Mouse (Mus musculus): ENCODE measurements around the gene Fam186a.

Gene Fam186a

DNA sequence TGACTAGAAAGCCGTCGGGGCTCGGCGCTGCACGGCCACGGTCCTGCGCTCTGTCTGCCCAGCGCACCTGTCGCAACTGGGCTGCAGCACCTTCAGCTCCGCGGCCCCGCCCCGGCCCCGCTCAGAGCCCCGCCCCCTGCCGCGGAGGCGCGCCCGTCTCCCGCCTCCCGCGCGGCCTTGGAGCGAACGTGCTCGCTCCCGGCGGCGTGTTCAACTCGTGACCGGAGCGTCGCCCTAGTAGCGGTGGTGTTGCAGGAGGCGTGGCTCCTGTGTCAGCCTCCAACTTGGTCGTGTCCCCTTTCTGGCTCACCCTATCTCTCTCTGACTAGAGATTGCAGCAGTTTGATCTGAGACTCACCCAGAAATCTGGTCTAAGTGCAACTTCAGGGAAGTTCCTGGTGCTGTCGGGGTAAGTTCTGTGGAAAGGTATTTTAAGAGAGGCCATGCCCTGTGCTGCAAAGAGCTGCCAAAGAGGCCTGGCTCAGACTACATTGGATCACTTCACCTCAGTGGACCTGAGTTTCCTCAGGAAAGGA is 91.5 kb downstream of the Fam186a start, which contains the start of gene Lima1:
Lima1 (minus strand) TSS at position 123 of the 536 bp plus-strand sequence.
- intact Hi-C loops (cut with DNase I), result no loop called here

DNA sequence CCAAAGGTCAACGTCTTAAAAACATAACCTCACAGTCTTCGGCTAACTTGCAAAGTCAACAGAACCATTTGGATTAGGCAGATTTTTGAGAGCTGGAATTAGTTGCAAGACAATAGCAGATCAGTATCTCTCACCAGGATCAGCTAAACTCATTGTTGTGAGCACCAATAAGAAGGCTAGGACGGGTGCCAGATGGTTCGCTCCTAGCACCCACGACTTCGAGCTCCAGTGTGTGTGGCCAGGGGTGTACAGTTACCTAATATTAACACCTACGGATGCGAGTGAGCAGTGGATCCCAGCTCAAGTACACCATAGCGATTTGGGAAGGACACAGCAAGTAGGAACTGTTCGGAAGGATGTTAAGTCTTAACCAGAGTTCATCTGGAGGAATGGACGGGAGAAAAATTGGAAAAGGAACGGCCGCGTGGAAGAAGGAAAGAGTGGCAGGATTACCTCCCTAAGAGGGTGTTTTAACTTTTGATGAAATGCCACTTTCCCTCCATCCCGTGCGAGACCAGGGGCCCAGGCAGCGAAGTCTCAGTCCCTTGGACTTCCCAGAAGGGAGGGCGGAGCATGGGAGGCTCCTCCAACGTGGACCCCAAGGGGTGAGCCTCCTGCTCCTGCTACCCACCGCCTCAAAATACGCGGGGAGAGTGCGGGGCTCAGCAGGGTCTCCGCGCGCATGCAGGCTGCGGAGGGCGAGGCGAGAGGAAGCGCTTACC is 92.1 kb downstream of the Fam186a start:
- intact Hi-C loops (cut with DNase I), result no loop called here

- intact Hi-C loops (cut with DNase I), result no loop called here
Observed at GRCm38 (mm10) chr15:99872543-99872942, 94.3 kb downstream of the Fam186a start.

Measured in adrenal gland (tissue).